Mouse (Mus musculus): ENCODE data around the gene P3h1. TPM values are rescaled to one million over a fixed set of nuclear protein-coding genes. Genes with fewer than 3 reads are reported as not detected.

P3h1 gene
- polyA plus RNA-seq, 1 experiment, result 39.1 TPM

- peak; percentile 20; the same call in 1 of the 3 replicates for TF ChIP-seq GATA1 (IDR thresholded peaks at IDR 0.05; ENCODE audit: borderline replicate concordance, low read length)
- no peak for TF ChIP-seq FLI1 (IDR thresholded peaks at IDR 0.05; ENCODE audit: low read length)
- H3K4me3 ChIP-seq (replicated peaks), result peak overlapping the region; percentile 94
These were observed 60.3 kb downstream of the P3h1 start for GRCm38 (mm10) chr4:119292771-119293573.

GRCm38 (mm10) chr4:119293574-119294258 is 61.0 kb downstream of the P3h1 start:
- Histone ChIP-seq H3K27me3 (replicated peaks) (no peaks in the 10 kb centered on the region), H3K4me1 (peaks cover 65% of the 10 kb centered on the region), H3K36me3 (replicated peaks; ENCODE audit: low read length) (peaks cover 24% of the 10 kb centered on the region), H3K9me3 (no peaks in the 10 kb centered on the region), H3K4me3 (replicated peaks) (peak overlapping the region; percentile 94)
- TF ChIP-seq FLI1 (IDR thresholded peaks at IDR 0.05; ENCODE audit: low read length), result no peak
- TF ChIP-seq GATA1 (IDR thresholded peaks at IDR 0.05; ENCODE audit: borderline replicate concordance, low read length), result no peak

More at GRCm38 (mm10) chr4:119292771-119293573, 60.3 kb downstream of the P3h1 start:
- H3K36me3 ChIP-seq (replicated peaks; ENCODE audit: low read length), result peaks cover 32% of the 10 kb centered on the region
- H3K9me3 ChIP-seq, result no peaks in the 10 kb centered on the region
- H3K27me3 ChIP-seq (replicated peaks), result no peaks in the 10 kb centered on the region
- H3K4me1 ChIP-seq, result peaks cover 65% of the 10 kb centered on the region

- H3K9me3 ChIP-seq, result no peaks in the 10 kb centered on the region
- TF ChIP-seq GATA1 (IDR thresholded peaks at IDR 0.05; ENCODE audit: borderline replicate concordance, low read length), result no peak
- TF ChIP-seq FLI1 (IDR thresholded peaks at IDR 0.05; ENCODE audit: low read length), result no peak
- peaks cover 62% of the 10 kb centered on the region for H3K4me1 ChIP-seq
- H3K4me3 ChIP-seq (replicated peaks), result peak within 1 kb of the TSS; percentile 94
- no peaks in the 10 kb centered on the region for H3K27me3 ChIP-seq (replicated peaks)
- peaks cover 21% of the 10 kb centered on the region for H3K36me3 ChIP-seq (replicated peaks; ENCODE audit: low read length)
These were observed 61.9 kb downstream of the P3h1 start, which contains the start of gene Ybx1 for GRCm38 (mm10) chr4:119294415-119295133. Gene Ybx1 (minus strand): TSS chr4:119294604.

GRCm38 (mm10) chr4:119295134-119295453 is 62.4 kb downstream of the P3h1 start:
- no peak for TF ChIP-seq GATA1 (IDR thresholded peaks at IDR 0.05; ENCODE audit: borderline replicate concordance, low read length)
- no peak for TF ChIP-seq FLI1 (IDR thresholded peaks at IDR 0.05; ENCODE audit: low read length)
- Histone ChIP-seq H3K27me3 (replicated peaks) (no peaks in the 10 kb centered on the region), H3K36me3 (replicated peaks; ENCODE audit: low read length) (peaks cover 15% of the 10 kb centered on the region), H3K4me1 (peaks cover 57% of the 10 kb centered on the region), H3K9me3 (no peaks in the 10 kb centered on the region), H3K4me3 (replicated peaks) (peak overlapping the region; percentile 94)

GRCm38 (mm10) chr4:119297361-119297760 is 64.6 kb downstream of the P3h1 start:
- peaks cover 12% of the 10 kb centered on the region for H3K36me3 ChIP-seq (replicated peaks; ENCODE audit: low read length)
- peaks cover 53% of the 10 kb centered on the region for H3K4me1 ChIP-seq
- no peaks in the 10 kb centered on the region for H3K27me3 ChIP-seq (replicated peaks)
- peak overlapping the region; percentile 67 for H3K4me3 ChIP-seq (replicated peaks)
- H3K9me3 ChIP-seq, result no peaks in the 10 kb centered on the region
- TF ChIP-seq FLI1 (IDR thresholded peaks at IDR 0.05; ENCODE audit: low read length) (no peak), GATA1 (IDR thresholded peaks at IDR 0.05; ENCODE audit: borderline replicate concordance, low read length) (no peak)

Other genes with a start within 250 kb of the P3h1 start
- 106 and 116 TPM in 2 replicates for gene Slc2a1, start 124.2 kb upstream of the P3h1 start, polyA plus RNA-seq (2012; ENCODE audit: insufficient read depth, low replicate concordance)
- 9.7 and 15.6 TPM in 2 replicates for gene Zfp691, start 58.7 kb upstream of the P3h1 start, polyA plus RNA-seq (2012; ENCODE audit: insufficient read depth, low replicate concordance)
- gene Ermap, start 42.9 kb upstream of the P3h1 start, polyA plus RNA-seq (2012; ENCODE audit: insufficient read depth, low replicate concordance), result 0.10 TPM in 1 of 2 replicates, not detected in the other
- gene Svbp, start 37.6 kb upstream of the P3h1 start, polyA plus RNA-seq (2012; ENCODE audit: insufficient read depth, low replicate concordance), result 3.9 and 54.3 TPM in 2 replicates
- gene Tmem269, start 14.7 kb upstream of the P3h1 start, polyA plus RNA-seq (2012; ENCODE audit: insufficient read depth, low replicate concordance), result not detected in 2 replicates
- 14.7 and 17.1 TPM in 2 replicates for gene AU022252, start 203 bp upstream of the P3h1 start, polyA plus RNA-seq (2012; ENCODE audit: insufficient read depth, low replicate concordance)
- gene Cldn19, start 22.5 kb downstream of the P3h1 start, polyA plus RNA-seq (2012; ENCODE audit: insufficient read depth, low replicate concordance), result not detected in 2 replicates
- gene Ybx1, start 61.7 kb downstream of the P3h1 start, polyA plus RNA-seq (2012; ENCODE audit: insufficient read depth, low replicate concordance), result 965 and 1,779 TPM in 2 replicates
- 1.7 TPM in 1 of 2 replicates, not detected in the other for gene Ppih, start 87.6 kb downstream of the P3h1 start, polyA plus RNA-seq (2012; ENCODE audit: insufficient read depth, low replicate concordance)
- gene Ccdc30, start 182.6 kb downstream of the P3h1 start, polyA plus RNA-seq (2012; ENCODE audit: insufficient read depth, low replicate concordance), result 0.03 TPM in 1 of 2 replicates, not detected in the other
- gene Ppcs, start 189.5 kb downstream of the P3h1 start, polyA plus RNA-seq (2012; ENCODE audit: insufficient read depth, low replicate concordance), result 7.7 and 11.4 TPM in 2 replicates
- not detected in 2 replicates for gene Zmynd12, start 189.9 kb downstream of the P3h1 start, polyA plus RNA-seq (2012; ENCODE audit: insufficient read depth, low replicate concordance)

All from megakaryocyte, embryonic 14.5 days (primary cell).